Mouse (Mus musculus) intestine, embryonic 14.5 days (tissue): ENCODE results near the gene Tas1r1. TPM values are rescaled to one million over a fixed set of nuclear protein-coding genes. Genes with fewer than 3 reads are reported as not detected.

Source experiments
- ATAC-seq: fragments of 200-750 bp; cut with Nextera tagmentation; replicated peaks from 2 replicates; pipeline ENCODE4 v1.8.0; 2017; ENCODE audit warnings: low read depth, moderate number of reproducible peaks, moderate TSS enrichment, moderate library complexity; ENCODE audit not compliant: low FRiP score, low TSS enrichment
- DNase-seq: peaks from one replicate; pipeline ENCODE4 v3.0.0-alpha.2; 2018; ENCODE audit warnings: low spot score
- H3K27ac ChIP-seq: fragments of 300-500 bp; sonication (generic); 2 replicates; pipeline ENCODE4 v1.5.1; 2014; ENCODE audit warnings: low read depth, mild to moderate bottlenecking, control low read depth
- H3K27me3 ChIP-seq: fragments of 300-500 bp; sonication (generic); replicated peaks from 2 replicates; pipeline ENCODE4 v1.6.1; 2014; ENCODE audit warnings: low read length, control low read depth; ENCODE audit not compliant: control insufficient read depth, insufficient read depth
- H3K36me3 ChIP-seq: fragments of 300-500 bp; sonication (generic); 2 replicates; pipeline ENCODE4 v1.6.1; 2014; ENCODE audit warnings: low read length, control low read depth; ENCODE audit not compliant: control insufficient read depth, insufficient read depth
- H3K4me1 ChIP-seq: fragments of 300-500 bp; sonication (generic); replicated peaks from 2 replicates; pipeline ENCODE4 v1.6.1; 2014; ENCODE audit warnings: low read length, control low read depth, mixed read lengths; ENCODE audit not compliant: control insufficient read depth, insufficient read depth
- H3K4me2 ChIP-seq: fragments of 300-500 bp; sonication (generic); 2 replicates; pipeline ENCODE4 v1.6.1; 2014; ENCODE audit warnings: low read length
- H3K4me3 ChIP-seq: fragments of 300-500 bp; sonication (generic); 2 replicates; pipeline ENCODE4 v1.5.1; 2014; ENCODE audit warnings: low read depth, low read length, control low read depth, mixed read lengths
- H3K9ac ChIP-seq: fragments of 300-500 bp; sonication (generic); 2 replicates; pipeline ENCODE4 v1.6.1; 2014; ENCODE audit warnings: mild to moderate bottlenecking, low read length
- H3K9me3 ChIP-seq: fragments of 300-500 bp; sonication (generic); 2 replicates; pipeline ENCODE4 v1.6.1; 2016; ENCODE audit warnings: low read length, control low read depth; ENCODE audit not compliant: control insufficient read depth
- WGBS: fragments of 180-500 bp; shearing (Covaris S2); extraction: QIAGEN DNeasy Blood & Tissue Kit; methylation state at CpG from one replicate; pipeline ENCODE4 v1.1.7; 2014; 5-methylcytosine and 5-hydroxymethylcytosine counted together
- polyA plus RNA-seq: library from polyadenylated mRNA; unstranded; fragments of >200 nt; fragmentation: Nextera tagmentation; extraction: Ambion mirVana; gene quantifications from 2 replicates; pipeline ENCODE4 v1.2.1, GENCODE M21; 2014

The Tas1r1 gene
- polyA plus RNA-seq, 1 experiment from 2014 or later: 0.14 TPM

DNA sequence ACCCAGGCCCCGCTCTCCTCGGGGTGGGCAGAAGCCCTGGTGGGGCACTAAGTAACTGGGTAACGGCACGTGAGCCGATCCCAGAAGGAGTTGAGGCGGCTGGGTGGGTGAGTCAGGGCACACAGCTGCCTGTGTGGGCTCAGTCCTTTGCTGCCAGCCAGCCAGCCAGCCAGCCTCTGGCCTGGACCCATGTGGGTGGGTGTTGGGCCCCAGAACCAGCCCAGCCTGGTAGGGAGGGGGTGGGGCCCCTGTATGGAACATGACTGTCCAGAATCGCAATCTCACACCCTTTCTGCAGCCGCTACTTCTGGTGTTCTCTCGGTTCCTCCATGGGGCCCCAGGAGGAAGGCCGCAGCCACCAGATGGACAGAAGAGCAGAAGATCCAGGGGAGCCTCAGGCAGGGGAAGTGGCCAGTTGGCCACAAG, 39.8 kb upstream of the Tas1r1 start:
- Histone ChIP-seq H3K36me3 (no peaks in the 10 kb centered on the region), H3K27ac (no peak overlapping the region), H3K4me2 (no peak overlapping the region), H3K9ac (no peak overlapping the region), H3K4me1 (no peaks in the 10 kb centered on the region), H3K9me3 (no peaks in the 10 kb centered on the region), H3K27me3 (no peaks in the 10 kb centered on the region), H3K4me3 (no peak overlapping the region)
- ATAC-seq (no peak), DNase-seq (no peak)
- WGBS: 90% methylated on average over 10 of the region's 10 CpGs

DNA sequence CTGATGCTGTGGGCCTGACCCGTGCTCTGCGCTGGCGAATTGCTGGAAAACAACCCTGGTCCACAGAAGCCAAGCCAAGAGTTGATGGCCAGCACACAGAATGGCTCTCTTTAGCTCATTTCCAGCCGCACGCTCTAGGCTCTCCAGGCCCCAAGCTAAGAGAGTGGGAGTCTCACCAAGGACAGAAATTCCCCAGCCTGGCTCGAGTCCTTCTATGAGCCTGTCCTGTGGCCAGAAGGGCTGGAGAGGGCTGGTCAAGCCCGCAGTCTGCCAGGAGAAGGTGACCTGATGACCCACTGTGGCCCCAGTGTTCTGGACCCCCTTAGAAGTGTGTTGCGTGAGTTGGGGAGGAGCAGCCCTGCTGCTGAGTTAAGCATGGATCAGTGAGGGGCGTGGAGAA, 38.8 kb upstream of the Tas1r1 start:
- WGBS: 88% methylated on average over 9 of the region's 9 CpGs
- no peak overlapping the region for H3K4me3 ChIP-seq
- H3K27me3 ChIP-seq: no peaks in the 10 kb centered on the region
- H3K36me3 ChIP-seq: no peaks in the 10 kb centered on the region
- no peak overlapping the region for H3K27ac ChIP-seq
- DNase-seq (no peak), ATAC-seq (no peak)
- no peaks in the 10 kb centered on the region for H3K9me3 ChIP-seq
- H3K9ac ChIP-seq: no peak overlapping the region
- no peak overlapping the region for H3K4me2 ChIP-seq
- peaks cover 3% of the 10 kb centered on the region; the same call in 1 of the 2 replicates for H3K4me1 ChIP-seq

DNA sequence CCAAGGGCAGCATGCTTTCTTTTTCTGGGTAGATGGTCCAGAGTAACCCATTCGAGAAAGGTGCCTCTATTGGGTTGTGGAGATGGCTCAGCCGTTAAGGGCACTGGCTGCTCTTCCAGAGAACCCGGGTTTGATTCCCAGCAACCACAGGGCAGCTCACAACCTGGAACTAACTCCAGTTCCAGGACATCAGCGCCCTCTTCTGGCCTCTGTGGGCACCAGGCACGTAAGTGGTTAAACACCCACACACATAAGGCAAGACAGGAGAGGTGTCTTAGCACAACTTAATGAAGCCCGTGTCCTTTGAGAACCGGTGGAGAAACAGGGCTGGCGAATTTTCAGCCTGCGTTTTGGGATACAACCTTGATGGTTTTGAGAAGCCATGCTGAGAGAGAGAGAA, 36.2 kb upstream of the Tas1r1 start:
- no peak overlapping the region for H3K9ac ChIP-seq
- no peaks in the 10 kb centered on the region for H3K36me3 ChIP-seq
- DNase-seq (no peak), ATAC-seq (no peak)
- H3K4me1 ChIP-seq: peaks cover 4% of the 10 kb centered on the region; the same call in 1 of the 2 replicates
- no peak overlapping the region for H3K4me2 ChIP-seq
- no peak overlapping the region for H3K27ac ChIP-seq
- no peak overlapping the region for H3K4me3 ChIP-seq
- H3K9me3 ChIP-seq: no peaks in the 10 kb centered on the region
- H3K27me3 ChIP-seq: no peaks in the 10 kb centered on the region
- 81% methylated on average over 9 of the region's 9 CpGs for whole genome bisulfite sequencing

- Histone ChIP-seq H3K4me2 (no peak overlapping the region), H3K9ac (no peak overlapping the region), H3K9me3 (no peaks in the 10 kb centered on the region), H3K36me3 (no peaks in the 10 kb centered on the region), H3K4me3 (no peak overlapping the region), H3K27ac (no peak overlapping the region), H3K27me3 (no peaks in the 10 kb centered on the region), H3K4me1 (peaks cover 4% of the 10 kb centered on the region; the same call in 1 of the 2 replicates)
- ATAC-seq: no peak
- no peak for DNase-seq
- WGBS: 83% methylated on average over 6 of the region's 6 CpGs
These were observed 35.3 kb upstream of the Tas1r1 start for GRCm38 (mm10) chr4:152073715-152074114.

DNA sequence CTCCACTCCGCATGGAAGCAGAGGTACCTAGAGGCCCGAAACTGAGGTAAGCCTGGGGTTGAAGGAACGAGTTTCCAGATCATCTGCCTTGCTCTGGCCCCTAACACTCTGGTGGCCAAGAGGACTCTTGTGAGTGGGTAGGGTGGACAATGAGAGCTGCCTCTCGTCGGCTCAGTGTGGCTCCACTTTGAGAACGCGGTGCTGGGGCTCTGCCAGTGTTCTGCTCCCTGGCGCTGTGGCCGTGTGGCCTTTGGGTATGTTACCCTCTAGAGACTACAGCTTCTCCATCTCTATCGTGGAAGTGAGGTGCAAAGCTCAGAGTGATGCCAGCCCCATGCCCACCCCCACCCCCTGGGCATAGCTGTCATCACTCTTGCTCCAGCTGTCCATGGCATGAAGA, 34.3 kb upstream of the Tas1r1 start:
- DNase-seq: no peak
- WGBS: 75% methylated on average over 10 of the region's 10 CpGs
- no peak overlapping the region for H3K27ac ChIP-seq

DNA sequence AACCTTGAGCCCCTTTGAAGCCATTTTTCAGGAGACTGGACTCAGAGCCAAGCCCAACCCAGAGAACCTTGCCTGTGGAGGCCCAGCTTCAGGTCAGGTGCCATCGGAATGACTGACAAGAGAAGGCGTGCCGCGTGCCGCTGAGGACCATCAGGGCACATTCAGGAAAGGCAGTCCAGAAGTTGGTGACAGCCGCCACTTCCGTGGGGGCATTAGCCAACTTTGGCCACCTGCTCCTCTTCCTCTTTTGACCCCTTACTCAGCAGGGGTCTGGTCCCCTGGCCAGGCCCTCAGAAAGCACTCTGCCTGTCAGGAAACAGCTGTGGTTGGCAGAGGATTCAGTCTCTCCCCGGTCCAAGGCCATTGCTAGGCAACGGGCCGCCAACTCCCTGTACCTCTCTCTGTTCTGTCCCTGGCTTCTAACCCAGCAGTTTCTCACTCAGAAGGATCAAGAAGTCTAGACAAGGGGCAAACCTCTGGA, 33.8 kb upstream of the Tas1r1 start, which contains the start of gene Plekhg5:
Gene Plekhg5 (plus strand): TSS at position 378 of the 481 bp plus-strand sequence.
- Histone ChIP-seq H3K4me1 (peaks cover 4% of the 10 kb centered on the region; the same call in 1 of the 2 replicates), H3K4me3 (no peak within 1 kb of the TSS), H3K9ac (no peak within 1 kb of the TSS), H3K36me3 (no peaks in the 10 kb centered on the region), H3K4me2 (no peak within 1 kb of the TSS), H3K27me3 (no peaks in the 10 kb centered on the region), H3K27ac (no peak within 1 kb of the TSS), H3K9me3 (no peaks in the 10 kb centered on the region)
- DNase-seq: no peak
- no peak for ATAC-seq
- 73% methylated on average over 10 of the region's 10 CpGs for WGBS

More for the DNA sequence above, 34.3 kb upstream of the Tas1r1 start:
- no peak for ATAC-seq
- Histone ChIP-seq H3K4me3 (no peak overlapping the region), H3K9me3 (no peaks in the 10 kb centered on the region), H3K9ac (no peak overlapping the region), H3K27me3 (no peaks in the 10 kb centered on the region), H3K4me1 (peaks cover 4% of the 10 kb centered on the region; the same call in 1 of the 2 replicates), H3K4me2 (no peak overlapping the region), H3K36me3 (no peaks in the 10 kb centered on the region)

GRCm38 (mm10) chr4:152070494-152071396, 32.4 kb upstream of the Tas1r1 start:
- no peak for ATAC-seq
- H3K27ac ChIP-seq: no peak overlapping the region
- peaks cover 4% of the 10 kb centered on the region; the same call in 1 of the 2 replicates for H3K4me1 ChIP-seq
- H3K27me3 ChIP-seq: no peaks in the 10 kb centered on the region
- no peak overlapping the region for H3K4me2 ChIP-seq
- no peaks in the 10 kb centered on the region for H3K36me3 ChIP-seq
- WGBS: 72% methylated on average over 11 of the region's 11 CpGs
- no peak overlapping the region for H3K9ac ChIP-seq
- H3K9me3 ChIP-seq: no peaks in the 10 kb centered on the region
- H3K4me3 ChIP-seq: no peak overlapping the region
- DNase-seq: no peak

- peaks cover 4% of the 10 kb centered on the region; the same call in 1 of the 2 replicates for H3K4me1 ChIP-seq
- no peak for ATAC-seq
- 88% methylated on average over 3 of the region's 3 CpGs for WGBS
These were observed 30.9 kb upstream of the Tas1r1 start for GRCm38 (mm10) chr4:152069245-152069644.

More at GRCm38 (mm10) chr4:152069245-152069644, 30.9 kb upstream of the Tas1r1 start:
- H3K4me3 ChIP-seq: no peak overlapping the region
- no peak overlapping the region for H3K9ac ChIP-seq
- H3K9me3 ChIP-seq: no peaks in the 10 kb centered on the region
- H3K27me3 ChIP-seq: no peaks in the 10 kb centered on the region
- no peak overlapping the region for H3K4me2 ChIP-seq
- no peak for DNase-seq
- no peak overlapping the region for H3K27ac ChIP-seq
- H3K36me3 ChIP-seq: no peaks in the 10 kb centered on the region
